Mouse (Mus musculus) liver, embryonic 15.5 days (tissue): ENCODE measurements at regions not wholly inside any gene's neighbourhood (a gene's known extent, or its start where the extent isn't known, plus 50 kb on each side); places are given as distances from the start of the nearest gene placed in this dataset.
A peak's percentile ranks its signal among the peaks of the same experiment; 100 is the strongest.

Experiments
- ATAC-seq: fragments of 200-750 bp; cut with Nextera tagmentation; 2 replicates; pipeline ENCODE4 v1.8.0; 2017; ENCODE audit warnings: moderate number of reproducible peaks, mild to moderate bottlenecking, moderate library complexity; ENCODE audit not compliant: insufficient read depth
- H3K27ac ChIP-seq: fragments of 300-500 bp; sonication (generic); replicated peaks from 2 replicates; pipeline ENCODE4 v1.5.1; 2015; ENCODE audit warnings: mild to moderate bottlenecking, inconsistent platforms
- H3K27me3 ChIP-seq: fragments of 300-500 bp; sonication (generic); 2 replicates; pipeline ENCODE4 v1.6.1; 2015; ENCODE audit warnings: mild to moderate bottlenecking, inconsistent platforms
- H3K36me3 ChIP-seq: fragments of 300-500 bp; sonication (generic); replicated peaks from 2 replicates; pipeline ENCODE4 v1.6.1; 2015; ENCODE audit warnings: moderate library complexity, mild to moderate bottlenecking, inconsistent platforms
- H3K4me1 ChIP-seq: fragments of 300-500 bp; sonication (generic); replicated peaks from 2 replicates; pipeline ENCODE4 v1.6.1; 2015; ENCODE audit warnings: inconsistent platforms
- H3K4me2 ChIP-seq: fragments of 300-500 bp; sonication (generic); 2 replicates; pipeline ENCODE4 v1.6.1; 2015; ENCODE audit warnings: moderate library complexity, mild to moderate bottlenecking, inconsistent platforms
- H3K4me3 ChIP-seq: fragments of 300-500 bp; sonication (generic); replicated peaks from 2 replicates; pipeline ENCODE4 v1.5.1; 2015; ENCODE audit warnings: mild to moderate bottlenecking, inconsistent platforms
- H3K9ac ChIP-seq: fragments of 300-500 bp; sonication (generic); 2 replicates; pipeline ENCODE4 v1.6.1; 2015; ENCODE audit warnings: moderate library complexity, mild to moderate bottlenecking, inconsistent platforms
- H3K9me3 ChIP-seq: fragments of 300-500 bp; sonication (generic); replicated peaks from 2 replicates; pipeline ENCODE4 v1.6.1; 2016; ENCODE audit warnings: inconsistent platforms
- WGBS: fragments of 180-500 bp; shearing (Covaris S2); methylation state at CpG from one replicate; pipeline ENCODE4 v1.1.7; 2015; ENCODE audit warnings: mixed read lengths; ENCODE audit not compliant: insufficient replicate concordance; 5-methylcytosine and 5-hydroxymethylcytosine counted together

- H3K4me3 ChIP-seq = no peak overlapping the region
- no peak overlapping the region for H3K9ac ChIP-seq
- WGBS = 31% methylated on average over 7 of the region's 7 CpGs
- no peaks in the 10 kb centered on the region for H3K27me3 ChIP-seq
- H3K4me2 ChIP-seq = no peak overlapping the region
- no peaks in the 10 kb centered on the region for H3K4me1 ChIP-seq
- no peaks in the 10 kb centered on the region for H3K36me3 ChIP-seq
- ATAC-seq = no peak
- H3K27ac ChIP-seq = no peak overlapping the region
- H3K9me3 ChIP-seq = no peaks in the 10 kb centered on the region
These were observed 268.0 kb upstream of the Cxcr4 start for GRCm38 (mm10) chr1:128860094-128860493.

- Histone ChIP-seq H3K4me1 (no peaks in the 10 kb centered on the region), H3K27me3 (no peaks in the 10 kb centered on the region), H3K9me3 (no peaks in the 10 kb centered on the region), H3K27ac (no peak overlapping the region), H3K4me2 (no peak overlapping the region), H3K4me3 (no peak overlapping the region), H3K36me3 (no peaks in the 10 kb centered on the region), H3K9ac (no peak overlapping the region)
- WGBS = 53% methylated on average over 2 of the region's 2 CpGs
- ATAC-seq = no peak
These were observed 266.6 kb upstream of the Cxcr4 start for GRCm38 (mm10) chr1:128858661-128859060.

- Histone ChIP-seq H3K27ac (no peak overlapping the region), H3K9ac (no peak overlapping the region), H3K4me1 (no peaks in the 10 kb centered on the region), H3K4me3 (no peak overlapping the region), H3K4me2 (no peak overlapping the region), H3K9me3 (no peaks in the 10 kb centered on the region), H3K36me3 (no peaks in the 10 kb centered on the region), H3K27me3 (no peaks in the 10 kb centered on the region)
- ATAC-seq = no peak
- 55% methylated on average over 2 of the region's 2 CpGs for WGBS
These were observed 264.8 kb upstream of the Cxcr4 start for GRCm38 (mm10) chr1:128856933-128857332.

GRCm38 (mm10) chr1:128854649-128855048 is 262.6 kb upstream of the Cxcr4 start:
- no peak overlapping the region for H3K9ac ChIP-seq
- no peak overlapping the region for H3K27ac ChIP-seq
- H3K9me3 ChIP-seq = no peaks in the 10 kb centered on the region
- no peaks in the 10 kb centered on the region for H3K27me3 ChIP-seq
- no peak overlapping the region for H3K4me2 ChIP-seq
- 51% methylated on average over 9 of the region's 9 CpGs for WGBS
- H3K36me3 ChIP-seq = no peaks in the 10 kb centered on the region
- no peak for ATAC-seq
- H3K4me3 ChIP-seq = no peak overlapping the region
- H3K4me1 ChIP-seq = no peaks in the 10 kb centered on the region

- Histone ChIP-seq H3K4me1 (no peaks in the 10 kb centered on the region), H3K27ac (no peak overlapping the region), H3K27me3 (no peaks in the 10 kb centered on the region), H3K9me3 (no peaks in the 10 kb centered on the region), H3K4me2 (no peak overlapping the region), H3K4me3 (no peak overlapping the region), H3K9ac (no peak overlapping the region), H3K36me3 (no peaks in the 10 kb centered on the region)
- 78% methylated on average over 10 of the region's 10 CpGs for WGBS
- no peak for ATAC-seq
These were observed 261.2 kb upstream of the Cxcr4 start for GRCm38 (mm10) chr1:128853286-128853685.

- H3K27ac ChIP-seq = no peak overlapping the region
- H3K27me3 ChIP-seq = no peaks in the 10 kb centered on the region
- H3K4me2 ChIP-seq = no peak overlapping the region
- ATAC-seq = no peak
- 80% methylated on average over 4 of the region's 4 CpGs for WGBS
- H3K4me3 ChIP-seq = no peak overlapping the region
- H3K9ac ChIP-seq = no peak overlapping the region
- H3K36me3 ChIP-seq = no peaks in the 10 kb centered on the region
- H3K9me3 ChIP-seq = no peaks in the 10 kb centered on the region
- no peaks in the 10 kb centered on the region for H3K4me1 ChIP-seq
These were observed 245.3 kb upstream of the Cxcr4 start for GRCm38 (mm10) chr1:128837361-128837760.

GRCm38 (mm10) chr1:128835510-128835909 is 243.4 kb upstream of the Cxcr4 start:
- Histone ChIP-seq H3K9ac (no peak overlapping the region), H3K4me2 (no peak overlapping the region), H3K9me3 (no peaks in the 10 kb centered on the region), H3K4me3 (no peak overlapping the region), H3K4me1 (no peaks in the 10 kb centered on the region), H3K27me3 (no peaks in the 10 kb centered on the region), H3K27ac (no peak overlapping the region), H3K36me3 (no peaks in the 10 kb centered on the region)
- no peak for ATAC-seq
- WGBS = 65% methylated on average over 8 of the region's 8 CpGs

- H3K27ac ChIP-seq = no peak overlapping the region
- no peaks in the 10 kb centered on the region for H3K9me3 ChIP-seq
- H3K4me1 ChIP-seq = no peaks in the 10 kb centered on the region
- no peaks in the 10 kb centered on the region for H3K27me3 ChIP-seq
- no peak overlapping the region for H3K4me3 ChIP-seq
- H3K36me3 ChIP-seq = no peaks in the 10 kb centered on the region
- 30% methylated on average over 11 of the region's 11 CpGs for WGBS
- no peak overlapping the region for H3K4me2 ChIP-seq
- H3K9ac ChIP-seq = no peak overlapping the region
- no peak for ATAC-seq
These were observed 241.1 kb upstream of the Cxcr4 start for GRCm38 (mm10) chr1:128833096-128833715.

- H3K4me1 ChIP-seq = no peaks in the 10 kb centered on the region
- no peak for ATAC-seq
- no peak overlapping the region for H3K9ac ChIP-seq
- H3K27ac ChIP-seq = no peak overlapping the region
- H3K27me3 ChIP-seq = no peaks in the 10 kb centered on the region
- H3K4me2 ChIP-seq = peak overlapping the region; percentile 58
- WGBS = 23% methylated on average over 18 of the region's 18 CpGs
- H3K4me3 ChIP-seq = peak overlapping the region; percentile 39
- no peaks in the 10 kb centered on the region for H3K9me3 ChIP-seq
- H3K36me3 ChIP-seq = no peaks in the 10 kb centered on the region
These were observed 240.2 kb upstream of the Cxcr4 start for GRCm38 (mm10) chr1:128832201-128832883.

GRCm38 (mm10) chr1:128830671-128831240 is 238.7 kb upstream of the Cxcr4 start:
- no peaks in the 10 kb centered on the region for H3K27me3 ChIP-seq

GRCm38 (mm10) chr1:128829536-128829935 is 237.4 kb upstream of the Cxcr4 start:
- Histone ChIP-seq H3K27me3 (no peaks in the 10 kb centered on the region), H3K4me3 (no peak overlapping the region), H3K36me3 (no peaks in the 10 kb centered on the region), H3K4me2 (no peak overlapping the region), H3K9ac (no peak overlapping the region), H3K27ac (no peak overlapping the region), H3K4me1 (no peaks in the 10 kb centered on the region), H3K9me3 (no peaks in the 10 kb centered on the region)
- no peak for ATAC-seq
- 36% methylated on average over 2 of the region's 2 CpGs for WGBS

More at GRCm38 (mm10) chr1:128830671-128831240, 238.7 kb upstream of the Cxcr4 start:
- no peak for ATAC-seq
- no peak overlapping the region for H3K4me3 ChIP-seq
- no peak overlapping the region for H3K27ac ChIP-seq
- no peak overlapping the region for H3K9ac ChIP-seq
- H3K4me1 ChIP-seq = no peaks in the 10 kb centered on the region
- H3K4me2 ChIP-seq = no peak overlapping the region
- H3K36me3 ChIP-seq = no peaks in the 10 kb centered on the region
- H3K9me3 ChIP-seq = no peaks in the 10 kb centered on the region
- 66% methylated on average over 8 of the region's 8 CpGs for WGBS
